Mouse (Mus musculus): Measurements from ENCODE around the gene Pla2g5. TPM values are rescaled to one million over a fixed set of nuclear protein-coding genes. Genes with fewer than 3 reads are reported as not detected.
"Not testable (repeated sequence)": the region's sequence is repeated elsewhere in the genome, so short reads cannot be mapped to it uniquely, and the experiment has no call there.

Gene Pla2g5
- 1 to 10 TPM; 2.6 to 6.2 TPM for total RNA-seq (2021)

DNA sequence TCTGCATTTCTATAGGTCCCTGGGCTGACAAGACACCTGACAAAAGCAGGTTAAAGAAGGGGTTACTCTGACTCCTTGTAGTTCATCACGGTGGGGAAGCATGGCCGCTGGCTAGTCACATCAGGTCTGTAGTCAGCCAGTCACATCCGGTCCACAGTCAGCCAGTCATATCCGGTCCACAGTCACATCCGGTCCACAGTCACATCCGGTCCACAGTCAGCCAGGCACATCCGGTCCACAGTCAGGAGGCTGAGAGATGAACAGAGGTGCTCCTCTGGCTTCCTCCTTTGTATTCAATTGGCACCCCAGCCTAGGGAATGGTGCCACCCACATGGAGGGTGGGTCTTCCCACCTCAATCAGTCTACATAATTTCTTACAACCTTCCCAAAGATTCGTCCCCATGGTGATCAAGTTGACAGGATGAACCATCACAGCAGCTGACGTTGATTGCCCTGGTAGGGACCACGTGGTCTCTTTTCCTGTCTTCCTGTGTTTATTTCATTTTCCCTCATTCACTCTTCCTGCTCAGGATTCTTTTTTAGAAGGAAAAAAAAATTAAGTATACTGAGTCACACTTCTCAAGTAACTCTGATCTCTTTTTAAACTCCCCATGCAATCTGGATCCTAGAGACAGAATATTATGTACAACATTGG, at the start of gene Pla2g5:
Gene Pla2g5 (minus strand): TSS at position 139 of the 655 bp plus-strand sequence.
- no peak for DNase-seq (ENCODE audit: low spot score in 2 of 2)
- intact Hi-C loops (cut with DNase I), result no loop called here

DNA sequence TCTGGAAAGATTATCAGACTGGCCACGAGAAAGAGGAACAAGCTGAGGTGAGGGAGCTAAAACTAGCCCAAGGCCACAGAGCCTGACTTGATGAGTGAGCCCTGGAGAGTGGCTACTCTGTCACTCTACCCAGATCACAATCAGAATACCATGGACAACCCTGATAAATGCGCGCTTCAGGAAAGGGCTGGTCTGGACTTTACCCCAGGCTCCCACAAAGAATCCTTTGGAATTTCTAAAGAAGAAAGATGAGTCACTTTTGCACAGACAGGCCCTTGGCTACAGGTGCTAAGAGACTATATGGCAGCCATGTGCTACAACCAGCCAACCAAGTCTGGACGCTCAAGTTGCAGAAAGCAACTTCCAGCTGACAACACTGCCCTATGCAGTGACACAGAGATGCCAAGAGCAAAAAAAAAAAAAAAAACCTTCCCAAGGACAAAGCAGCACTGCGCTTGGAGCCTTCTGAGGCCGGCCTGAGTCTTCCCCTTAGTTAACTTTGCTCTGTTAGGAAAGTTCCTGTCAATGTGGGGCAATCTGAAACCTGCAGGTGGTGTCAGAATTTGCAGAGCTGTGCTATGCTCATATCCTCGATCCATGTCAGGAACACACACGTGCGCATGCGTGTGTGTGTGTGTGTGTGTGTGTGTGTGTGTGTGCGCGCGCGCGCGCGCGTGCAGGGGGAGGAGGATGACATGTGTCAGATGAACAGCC, 42.5 kb upstream of the Pla2g5 start:
- intact Hi-C loops (cut with DNase I), result no loop called here
- DNase-seq (ENCODE audit: low spot score in 2 of 2), result no peak

DNA sequence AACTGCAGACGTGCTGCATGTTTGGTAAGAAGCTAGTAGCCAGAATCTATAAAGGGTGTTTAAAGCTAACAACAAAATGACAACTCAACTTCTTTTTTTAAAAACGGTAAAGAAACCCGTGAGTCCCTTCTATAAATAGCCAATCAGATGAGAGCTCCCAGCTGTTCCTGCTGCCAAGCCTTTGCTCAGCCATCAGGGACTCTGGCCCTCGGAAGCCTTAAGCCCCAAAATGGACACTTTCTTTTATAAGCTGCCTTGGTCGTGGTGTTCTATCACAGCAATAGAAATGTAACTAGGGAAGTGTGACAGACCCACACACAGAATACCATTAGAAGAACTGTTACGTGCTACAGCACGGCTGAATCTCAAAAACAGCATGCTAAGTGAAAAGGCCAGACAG, 36.1 kb upstream of the Pla2g5 start:
- DNase-seq (ENCODE audit: low spot score in 2 of 2), result peak in 1 of 2 experiments; percentile 44

DNA sequence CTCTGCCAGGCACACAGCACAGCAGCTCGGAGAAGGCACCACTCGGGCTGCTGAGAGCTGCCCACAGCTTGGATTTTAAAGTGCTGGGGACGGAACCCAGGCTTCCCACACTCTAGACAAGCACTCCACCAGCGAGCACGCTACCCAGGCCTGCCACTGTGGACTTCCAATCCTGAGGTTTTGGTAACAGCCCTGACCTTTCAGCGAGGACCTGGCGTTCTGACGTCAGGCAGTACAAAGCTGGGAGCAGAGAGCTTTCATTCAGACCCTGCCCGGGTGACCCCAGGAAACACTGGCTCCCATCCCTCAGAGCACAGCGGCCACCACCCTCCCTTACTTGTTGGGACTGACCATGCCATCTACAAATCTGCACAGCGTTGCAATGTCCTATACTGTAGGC, 30.5 kb upstream of the Pla2g5 start:
- intact Hi-C loops (cut with DNase I); DNase-seq (ENCODE audit: low spot score in 2 of 2): not testable (repeated sequence)

More for the DNA sequence above, 36.1 kb upstream of the Pla2g5 start:
- intact Hi-C loops (cut with DNase I), result no loop called here

- DNase-seq (ENCODE audit: low spot score in 2 of 2), result no peak
- intact Hi-C loops (cut with DNase I), result no loop called here
Observed at GRCm38 (mm10) chr4:138892655-138893054, 29.4 kb upstream of the Pla2g5 start.

DNA sequence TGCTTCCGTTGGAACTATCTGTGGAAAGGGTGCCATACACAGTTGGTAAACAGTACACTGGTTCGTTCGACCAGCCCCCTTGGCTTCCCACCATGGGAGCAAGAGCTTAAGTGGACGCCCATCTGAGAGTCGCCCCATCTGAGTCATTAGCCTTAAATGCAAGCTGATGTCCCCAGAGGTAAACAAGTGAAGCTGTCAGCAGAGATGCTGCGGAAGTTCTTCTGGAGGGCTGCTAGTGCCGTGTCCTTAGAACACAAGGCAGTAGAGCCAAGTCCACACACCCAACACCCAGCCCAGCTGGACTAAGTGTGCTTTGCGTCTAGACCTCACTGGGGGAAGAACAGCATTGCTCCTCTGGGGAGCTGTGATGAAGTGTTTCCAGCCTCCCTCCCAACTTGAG, 26.4 kb upstream of the Pla2g5 start:
- DNase-seq (ENCODE audit: low spot score in 2 of 2), result no peak
- intact Hi-C loops (cut with DNase I), result no loop called here

- intact Hi-C loops (cut with DNase I), result no loop called here
Observed at GRCm38 (mm10) chr4:138889165-138889564, 25.9 kb upstream of the Pla2g5 start.

GRCm38 (mm10) chr4:138884261-138884660, 21.0 kb upstream of the Pla2g5 start:
- intact Hi-C loops (cut with DNase I), result loop anchor here (2.0 kb wide), 1 partner anchor 17 kb away; no protein-coding TSS in a partner anchor
- peak; percentile 80 to 86 for DNase-seq (ENCODE audit: low spot score in 2 of 2)

More at GRCm38 (mm10) chr4:138889165-138889564, 25.9 kb upstream of the Pla2g5 start:
- DNase-seq (ENCODE audit: low spot score in 2 of 2), result no peak

DNA sequence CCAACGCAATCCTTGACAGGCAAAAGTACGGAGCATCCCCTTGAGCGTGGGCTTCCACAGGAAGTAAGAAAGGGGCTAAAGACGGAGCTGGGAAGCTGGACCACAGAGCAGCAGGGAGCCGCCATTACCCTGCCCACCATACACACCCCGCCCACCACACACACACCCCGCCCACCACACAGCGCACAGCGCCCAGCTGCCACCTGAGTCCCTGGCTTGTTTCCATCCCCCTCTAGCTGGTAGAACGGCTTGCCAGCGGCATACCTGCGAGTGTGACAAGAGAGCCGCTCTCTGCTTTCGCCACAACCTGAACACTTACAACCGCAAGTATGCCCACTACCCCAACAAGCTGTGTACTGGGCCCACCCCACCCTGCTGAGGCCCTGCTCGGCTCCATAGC, 18.9 kb upstream of the Pla2g5 start:
- intact Hi-C loops (cut with DNase I), result no loop called here
- DNase-seq (ENCODE audit: low spot score in 2 of 2), result peak; percentile 57 to 60

GRCm38 (mm10) chr4:138880811-138881584, 17.7 kb upstream of the Pla2g5 start:
- intact Hi-C loops (cut with DNase I), result no loop called here
- peak in 1 of 2 experiments; percentile 3 for DNase-seq (ENCODE audit: low spot score in 2 of 2)

- intact Hi-C loops (cut with DNase I), result no loop called here
- no peak for DNase-seq (ENCODE audit: low spot score in 2 of 2)
Observed at GRCm38 (mm10) chr4:138879808-138880207, 16.5 kb upstream of the Pla2g5 start.

DNA sequence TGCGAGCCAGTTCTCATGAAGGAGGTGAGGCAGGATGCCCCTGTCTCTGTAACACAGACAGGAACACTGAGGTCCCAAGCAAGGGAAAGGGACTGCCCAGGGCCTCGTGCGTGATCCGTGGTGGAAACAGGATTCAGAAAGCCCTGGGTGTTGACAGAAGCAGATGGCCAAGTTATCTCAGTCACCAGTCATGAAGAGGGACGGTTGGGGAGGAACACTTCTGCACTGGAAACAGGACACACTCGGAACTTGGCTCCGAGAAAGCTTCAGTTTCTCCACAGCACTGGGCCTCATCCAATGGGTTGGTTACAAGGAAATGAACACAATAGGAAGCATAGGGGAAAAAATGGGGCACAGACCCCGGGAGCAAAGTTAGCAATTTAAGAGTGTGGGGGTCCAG, 15.5 kb upstream of the Pla2g5 start:
- intact Hi-C loops (cut with DNase I), result no loop called here
- DNase-seq (ENCODE audit: low spot score in 2 of 2), result no peak

GRCm38 (mm10) chr4:138877731-138878130, 14.4 kb upstream of the Pla2g5 start, which contains the start of gene Pla2g2e:
TSS of gene Pla2g2e (plus strand) at chr4:138877942.
- DNase-seq (ENCODE audit: low spot score in 2 of 2), result no peak
- intact Hi-C loops (cut with DNase I), result no loop called here

DNA sequence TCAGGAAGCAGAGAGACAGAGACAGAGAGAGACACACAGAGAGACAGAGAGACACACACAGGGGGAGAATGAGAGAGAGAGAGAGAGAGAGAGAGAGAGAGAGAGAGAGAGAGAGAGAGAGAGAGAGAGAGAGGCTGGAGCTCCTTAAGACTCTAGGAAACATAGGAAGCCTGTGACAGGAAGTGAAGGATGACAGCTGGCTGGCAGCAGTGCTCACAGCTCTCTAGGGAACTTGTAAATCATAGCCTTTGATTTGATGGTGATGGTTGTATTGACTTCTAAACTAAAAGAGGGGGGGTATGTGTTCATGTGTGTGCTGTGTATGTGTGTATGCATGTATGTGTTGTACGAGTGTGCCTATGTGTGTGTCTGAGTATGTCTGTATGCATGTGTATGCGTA, 12.7 kb upstream of the Pla2g5 start:
- intact Hi-C loops (cut with DNase I), result no loop called here
- DNase-seq (ENCODE audit: low spot score in 2 of 2), result no peak

DNA sequence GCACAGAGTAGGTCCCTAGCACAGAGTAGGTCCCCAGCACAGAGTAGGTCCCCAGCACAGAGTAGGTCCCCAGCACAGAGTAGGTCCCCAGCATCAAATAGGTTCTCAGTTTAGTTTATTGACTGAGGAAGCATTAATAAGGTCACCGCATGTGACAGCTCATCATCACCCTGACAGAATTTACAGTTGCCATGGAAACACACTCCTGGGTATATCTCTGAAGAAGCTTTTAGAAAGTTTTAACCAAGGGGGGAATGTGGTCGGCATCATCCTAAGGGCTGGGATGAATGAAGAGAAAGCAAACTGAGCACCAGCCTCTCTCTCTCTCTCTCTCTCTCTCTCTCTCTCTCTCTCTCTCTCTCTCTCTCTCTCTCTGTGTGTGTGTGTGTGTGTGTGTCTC, 12.0 kb upstream of the Pla2g5 start:
- intact Hi-C loops (cut with DNase I); DNase-seq (ENCODE audit: low spot score in 2 of 2): not testable (repeated sequence)

GRCm38 (mm10) chr4:138873864-138874263, 10.6 kb upstream of the Pla2g5 start, which contains the start of gene Gm13030:
TSS of gene Gm13030 (minus strand) at chr4:138873964.
- intact Hi-C loops (cut with DNase I), result no loop called here
- DNase-seq (ENCODE audit: low spot score in 2 of 2), result no peak

DNA sequence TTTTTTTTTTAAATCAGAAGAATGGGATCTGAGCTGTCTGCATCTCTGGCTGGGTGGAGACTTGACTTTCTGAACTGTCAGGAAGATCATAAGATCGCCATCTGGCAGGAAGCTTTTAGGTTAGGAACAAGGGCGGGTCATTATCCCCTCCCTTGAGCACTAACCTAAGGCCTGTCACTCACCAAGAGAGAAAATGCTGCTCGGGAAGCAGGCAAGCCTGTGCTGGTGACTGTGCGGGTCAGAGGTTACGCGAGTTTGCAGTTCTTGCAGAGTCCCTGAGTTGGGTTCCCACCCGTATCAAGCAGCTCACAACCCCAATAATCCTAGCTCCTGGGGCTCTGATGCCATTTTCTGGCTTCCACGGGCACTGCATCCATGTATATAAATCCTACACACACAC, 5.4 kb upstream of the Pla2g5 start:
- intact Hi-C loops (cut with DNase I), result no loop called here
- no peak for DNase-seq (ENCODE audit: low spot score in 2 of 2)

GRCm38 (mm10) chr4:138866413-138866812, 3.1 kb upstream of the Pla2g5 start:
- intact Hi-C loops (cut with DNase I), result loop anchor here (2.0 kb wide), 1 partner anchor 18 kb away; no protein-coding TSS in a partner anchor
- peak in 1 of 2 experiments; percentile 77 for DNase-seq (ENCODE audit: low spot score in 2 of 2)

- intact Hi-C loops (cut with DNase I), result loop anchor here (2.0 kb wide), 1 partner anchor 19 kb away; no protein-coding TSS in a partner anchor
- no peak for DNase-seq (ENCODE audit: low spot score in 2 of 2)
Observed at GRCm38 (mm10) chr4:138865991-138866390, 2.7 kb upstream of the Pla2g5 start.

DNA sequence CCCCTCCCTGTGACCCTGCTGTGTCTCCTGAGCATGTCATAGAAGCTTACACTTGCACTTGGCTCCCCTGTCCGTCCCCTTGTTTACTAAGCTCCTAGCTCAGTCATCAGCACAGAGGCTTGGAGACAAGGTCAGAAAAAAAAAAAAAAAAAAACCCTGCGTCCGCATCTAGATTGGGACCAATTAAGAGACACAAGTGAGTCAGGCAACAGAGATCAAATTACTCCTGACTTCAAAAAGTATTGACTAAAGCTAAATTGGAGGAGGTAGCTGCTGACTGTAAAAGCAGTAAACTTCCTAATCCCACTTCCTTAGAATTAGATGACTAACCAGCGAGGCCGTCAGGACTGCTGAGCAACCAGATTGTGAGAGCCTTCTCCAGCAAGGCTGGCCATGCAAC, 1.8 kb upstream of the Pla2g5 start:
- intact Hi-C loops (cut with DNase I), result no loop called here

More for the DNA sequence above, 1.8 kb upstream of the Pla2g5 start:
- DNase-seq (ENCODE audit: low spot score in 2 of 2), result no peak

Data from left cerebral cortex, postnatal 36 days (tissue).